Mouse (Mus musculus): ENCODE data around the gene Pde3b. TPM values are rescaled to one million over a fixed set of nuclear protein-coding genes. Genes with fewer than 3 reads are reported as not detected.
"Not testable (repeated sequence)": the region's sequence is repeated elsewhere in the genome, so short reads cannot be mapped to it uniquely, and the experiment has no call there.

Gene Pde3b
- polyA plus RNA-seq (2015; fragmentation: Nextera tagmentation; extraction: Ambion mirVana), result 3.2 and 4.0 TPM in 2 replicates

DNA sequence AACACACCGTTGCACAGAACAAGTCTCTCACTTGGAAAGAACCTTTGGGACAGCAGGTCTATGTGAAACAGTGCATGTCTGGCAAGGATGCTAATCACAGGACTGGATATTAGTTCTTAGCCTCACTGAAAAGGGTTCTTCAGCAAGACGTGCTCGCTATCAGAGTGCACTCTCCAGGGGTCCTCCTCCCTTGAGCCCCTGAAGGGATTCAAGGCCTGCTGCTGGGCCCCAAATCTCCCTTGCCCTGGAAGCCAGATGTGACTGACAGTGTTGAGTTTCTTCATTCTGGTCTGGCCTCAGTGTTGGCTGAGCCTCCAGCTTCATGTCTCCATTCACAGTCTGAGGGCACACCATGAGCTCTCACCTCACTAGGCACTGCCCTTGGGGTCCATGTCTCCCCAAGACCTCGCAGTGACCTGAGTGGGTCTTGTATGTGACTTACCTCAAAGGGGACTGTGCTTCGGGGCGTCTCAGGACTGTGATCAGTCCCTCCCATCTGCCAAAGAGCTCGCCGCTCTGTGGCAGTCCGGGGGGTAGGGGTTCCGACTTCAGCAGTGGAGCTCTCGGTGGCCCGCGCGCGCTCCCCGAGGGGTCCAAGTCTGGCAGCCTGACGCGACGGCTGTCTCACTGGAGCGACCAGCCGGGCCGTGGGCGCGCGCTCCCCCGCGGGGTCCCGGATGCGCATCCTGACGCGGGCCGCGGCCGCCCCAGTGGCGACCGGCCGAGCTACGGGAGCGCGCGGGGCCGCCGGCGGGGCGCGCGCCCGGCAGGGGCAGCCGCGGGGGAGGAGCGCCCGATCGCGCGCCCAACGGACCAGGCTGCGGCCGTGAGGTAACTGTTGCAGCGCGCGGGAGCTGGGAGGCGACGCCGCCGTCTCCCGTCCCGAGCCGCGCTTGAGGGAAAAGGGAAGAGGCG, at the start of gene Pde3b:
Gene Pde3b, plus strand, starts transcription at position 861 of the 915 bp plus-strand sequence.
- H3K27ac ChIP-seq (replicated peaks), result peak within 1 kb of the TSS; percentile 81
- peak; percentile 75 for ATAC-seq (ENCODE audit: extremely low read depth, insufficient number of reproducible peaks, low FRiP score, low TSS enrichment)
- WGBS, result 2% methylated on average over 52 of the region's 70 CpGs
- H3K36me3 ChIP-seq, result no peaks in the 10 kb centered on the region
- H3K4me1 ChIP-seq, result peaks cover 18% of the 10 kb centered on the region
- H3K9me3 ChIP-seq, result no peaks in the 10 kb centered on the region
- peak within 1 kb of the TSS; percentile 93 for H3K4me3 ChIP-seq
- H3K9ac ChIP-seq, result peak within 1 kb of the TSS; percentile 95
- no peaks in the 10 kb centered on the region for H3K27me3 ChIP-seq (replicated peaks)
- H3K4me2 ChIP-seq, result peak within 1 kb of the TSS; percentile 80

DNA sequence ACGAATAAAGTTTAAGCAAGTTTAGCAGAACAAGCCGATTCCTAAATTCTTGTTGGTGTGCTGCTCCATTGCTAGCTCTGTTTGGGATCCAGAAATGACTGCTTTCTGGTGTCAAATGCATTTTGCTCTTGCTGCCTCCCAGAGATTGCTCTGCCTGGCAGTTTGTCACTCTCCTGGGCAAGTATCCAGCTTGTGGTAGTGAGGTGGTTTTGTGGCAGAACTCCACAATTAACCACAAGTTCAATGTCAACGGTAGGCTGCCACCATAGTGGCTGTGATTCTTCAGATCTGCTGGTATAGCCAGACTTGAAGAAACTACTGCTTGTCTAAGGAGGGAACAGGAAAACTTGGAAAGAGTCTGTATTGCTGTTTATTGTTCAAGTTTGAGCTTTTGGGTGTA, 13.0 kb upstream of the Pde3b start:
- no peak overlapping the region for H3K27ac ChIP-seq (replicated peaks)
- H3K36me3 ChIP-seq, result no peaks in the 10 kb centered on the region
- H3K4me3 ChIP-seq, result no peak overlapping the region
- ATAC-seq (ENCODE audit: extremely low read depth, insufficient number of reproducible peaks, low FRiP score, low TSS enrichment), result no peak
- no peak overlapping the region for H3K9ac ChIP-seq
- H3K4me1 ChIP-seq, result no peaks in the 10 kb centered on the region
- 84% methylated on average over 3 of the region's 3 CpGs for WGBS
- H3K4me2 ChIP-seq, result no peak overlapping the region
- H3K9me3 ChIP-seq, result no peaks in the 10 kb centered on the region
- H3K27me3 ChIP-seq (replicated peaks), result no peaks in the 10 kb centered on the region

DNA sequence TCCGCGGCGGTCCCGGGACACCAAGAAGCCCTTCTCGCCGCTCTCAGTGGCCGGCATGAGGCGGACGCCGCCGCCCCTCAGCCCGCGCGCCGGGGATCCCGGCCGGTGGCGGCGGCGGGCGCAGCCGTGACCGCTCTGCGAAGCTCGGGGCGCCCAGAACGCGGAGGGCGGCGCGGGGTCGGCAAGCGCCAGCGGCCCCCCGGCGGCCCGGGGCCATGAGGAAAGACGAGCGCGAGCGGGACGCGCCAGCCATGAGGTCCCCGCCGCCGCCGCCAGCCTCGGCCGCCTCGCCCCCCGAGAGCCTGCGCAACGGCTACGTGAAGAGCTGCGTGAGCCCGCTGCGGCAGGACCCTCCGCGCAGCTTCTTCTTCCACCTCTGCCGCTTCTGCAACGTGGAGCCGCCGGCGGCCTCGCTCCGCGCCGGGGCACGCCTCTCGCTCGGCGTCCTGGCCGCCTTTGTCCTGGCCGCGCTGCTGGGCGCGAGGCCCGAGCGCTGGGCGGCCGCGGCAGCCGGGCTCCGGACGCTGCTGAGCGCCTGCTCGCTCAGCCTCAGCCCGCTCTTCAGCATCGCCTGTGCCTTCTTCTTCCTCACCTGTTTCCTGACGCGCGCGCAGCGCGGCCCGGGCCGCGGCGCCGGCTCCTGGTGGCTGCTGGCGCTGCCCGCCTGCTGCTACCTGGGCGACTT, 397 bp downstream of the Pde3b start:
- Histone ChIP-seq H3K4me1 (peaks cover 18% of the 10 kb centered on the region), H3K27me3 (replicated peaks) (no peaks in the 10 kb centered on the region), H3K4me3 (peak overlapping the region; percentile 93), H3K9ac (peak overlapping the region; percentile 95), H3K4me2 (peak overlapping the region; percentile 80), H3K27ac (replicated peaks) (peak overlapping the region; percentile 81), H3K9me3 (no peaks in the 10 kb centered on the region), H3K36me3 (no peaks in the 10 kb centered on the region)
- ATAC-seq (ENCODE audit: extremely low read depth, insufficient number of reproducible peaks, low FRiP score, low TSS enrichment), result 0 out of 2 replicates have a peak, but pooled peaks have one; percentile 11
- under 1% methylated on average over 90 of the region's 103 CpGs for WGBS

DNA sequence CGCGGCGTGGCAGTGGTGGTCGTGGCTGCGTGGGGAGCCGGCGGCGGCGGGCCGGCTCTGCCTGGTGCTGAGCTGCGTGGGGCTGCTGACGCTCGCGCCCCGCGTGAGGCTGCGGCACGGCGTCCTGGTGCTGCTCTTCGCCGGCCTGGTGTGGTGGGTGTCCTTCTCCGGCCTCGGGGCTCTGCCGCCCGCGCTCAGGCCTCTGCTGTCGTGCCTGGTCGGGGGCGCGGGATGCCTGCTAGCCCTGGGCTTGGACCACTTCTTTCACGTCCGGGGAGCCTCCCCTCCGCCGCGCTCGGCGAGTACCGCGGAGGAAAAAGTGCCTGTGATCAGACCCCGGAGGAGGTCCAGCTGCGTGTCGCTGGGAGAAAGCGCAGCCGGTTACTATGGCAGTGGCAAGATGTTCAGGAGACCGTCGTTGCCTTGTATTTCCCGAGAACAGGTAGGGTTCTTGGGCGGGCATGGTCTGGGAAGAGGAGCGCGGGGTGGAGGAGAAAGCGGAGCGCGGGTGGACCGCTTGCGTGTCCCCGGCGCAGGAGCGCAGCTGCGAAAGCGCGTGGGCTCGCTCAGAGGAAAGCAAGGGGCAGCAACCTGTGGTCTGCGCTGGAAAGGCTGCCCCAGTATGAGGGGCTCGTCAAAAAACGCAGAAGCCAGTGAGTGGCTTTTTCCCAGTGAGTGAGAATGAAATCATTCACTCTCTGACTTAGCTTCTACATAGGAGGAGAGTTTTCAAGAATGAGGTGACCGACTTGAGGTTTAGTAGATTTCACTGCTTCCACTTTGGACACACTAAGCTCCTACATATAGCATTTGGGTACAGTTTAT, 1.2 kb downstream of the Pde3b start:
- WGBS, result under 1% methylated on average over 65 of the region's 66 CpGs
- Histone ChIP-seq H3K9ac (peak overlapping the region; percentile 95), H3K27me3 (replicated peaks) (no peaks in the 10 kb centered on the region), H3K4me3 (peak overlapping the region; percentile 93), H3K27ac (replicated peaks) (peak overlapping the region; percentile 81; the same call in 1 of the 2 replicates), H3K9me3 (no peaks in the 10 kb centered on the region), H3K4me2 (peak overlapping the region; percentile 80), H3K4me1 (peaks cover 18% of the 10 kb centered on the region), H3K36me3 (no peaks in the 10 kb centered on the region)
- ATAC-seq (ENCODE audit: extremely low read depth, insufficient number of reproducible peaks, low FRiP score, low TSS enrichment), result peak; percentile 47; the same call in 1 of the 2 replicates

DNA sequence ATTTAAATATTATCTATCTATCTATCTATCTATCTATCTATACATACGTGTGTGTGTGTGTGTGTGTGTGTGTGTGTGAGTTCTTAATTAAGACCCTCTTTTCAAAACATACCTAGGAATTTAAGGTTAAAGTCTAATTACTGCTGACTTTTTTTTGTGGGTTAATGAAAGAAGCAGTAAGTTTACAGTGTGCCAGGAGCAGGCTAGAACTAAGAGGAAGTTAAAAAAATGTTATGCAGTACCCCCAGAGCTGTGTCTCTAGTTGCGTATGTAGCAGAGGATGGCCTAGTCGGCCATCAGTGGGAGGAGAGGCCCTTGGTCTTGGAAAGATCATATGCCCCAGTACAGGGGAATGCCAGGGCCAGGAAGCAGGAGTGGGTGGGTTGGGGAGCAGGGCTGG, 4.2 kb downstream of the Pde3b start:
- not testable (repeated sequence) for H3K27me3 ChIP-seq (replicated peaks); H3K27ac ChIP-seq (replicated peaks); H3K9ac ChIP-seq; H3K4me2 ChIP-seq; H3K36me3 ChIP-seq; ATAC-seq (ENCODE audit: extremely low read depth, insufficient number of reproducible peaks, low FRiP score, low TSS enrichment); H3K9me3 ChIP-seq; H3K4me3 ChIP-seq
- WGBS, result 73% methylated on average over 3 of the region's 3 CpGs
- peaks cover 17% of the 10 kb centered on the region for H3K4me1 ChIP-seq

DNA sequence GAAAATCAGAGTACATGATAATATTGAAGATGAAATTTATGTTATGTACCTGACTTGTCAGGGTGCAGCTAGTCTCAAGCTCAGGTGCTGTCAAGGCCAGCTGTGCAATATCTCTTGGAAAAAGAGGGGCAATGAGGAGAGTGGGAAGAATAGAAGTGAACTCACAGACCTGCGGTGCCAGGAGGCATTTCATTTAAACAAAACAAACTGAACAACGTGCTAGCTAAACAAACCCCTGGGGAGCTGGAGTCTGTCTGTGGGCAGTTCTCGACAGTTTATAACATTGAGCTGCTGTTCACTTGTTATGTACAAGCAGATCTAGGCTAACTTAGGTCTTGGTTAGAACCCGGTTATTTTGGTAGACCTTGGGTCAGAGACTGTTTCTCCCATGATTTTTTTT, 5.8 kb downstream of the Pde3b start:
- WGBS, result 49% methylated on average over 4 of the region's 4 CpGs
- Histone ChIP-seq H3K4me2 (no peak overlapping the region), H3K4me1 (peaks cover 14% of the 10 kb centered on the region), H3K27me3 (replicated peaks) (no peaks in the 10 kb centered on the region), H3K4me3 (no peak overlapping the region), H3K36me3 (no peaks in the 10 kb centered on the region), H3K9ac (no peak overlapping the region), H3K27ac (replicated peaks) (no peak overlapping the region), H3K9me3 (no peaks in the 10 kb centered on the region)
- ATAC-seq (ENCODE audit: extremely low read depth, insufficient number of reproducible peaks, low FRiP score, low TSS enrichment), result no peak

DNA sequence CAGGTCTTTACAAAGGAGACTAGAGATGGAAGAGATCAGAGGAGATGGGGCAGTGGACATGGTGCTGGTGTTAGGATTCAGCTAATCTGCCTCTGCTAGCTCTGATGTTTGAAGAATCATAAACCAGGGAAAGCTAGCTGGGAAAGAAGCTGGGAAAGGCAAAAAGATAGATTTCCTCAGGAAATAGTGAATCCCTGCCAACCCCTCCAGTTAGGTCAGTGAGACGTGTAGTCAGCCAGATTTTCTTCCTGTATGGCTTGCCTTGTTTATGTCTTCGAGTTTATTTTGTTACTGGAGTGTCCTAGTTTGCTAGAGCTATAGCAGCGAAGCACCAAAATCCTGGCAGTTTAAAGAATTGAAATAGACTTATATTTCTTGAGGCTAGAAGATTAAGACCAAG, 7.1 kb downstream of the Pde3b start:
- Histone ChIP-seq H3K9ac (no peak overlapping the region), H3K36me3 (no peaks in the 10 kb centered on the region), H3K9me3 (no peaks in the 10 kb centered on the region), H3K27ac (replicated peaks) (no peak overlapping the region), H3K4me3 (no peak overlapping the region), H3K4me1 (peaks cover 6% of the 10 kb centered on the region), H3K4me2 (no peak overlapping the region), H3K27me3 (replicated peaks) (no peaks in the 10 kb centered on the region)
- ATAC-seq (ENCODE audit: extremely low read depth, insufficient number of reproducible peaks, low FRiP score, low TSS enrichment), result no peak
- 63% methylated on average over 3 of the region's 3 CpGs for WGBS

DNA sequence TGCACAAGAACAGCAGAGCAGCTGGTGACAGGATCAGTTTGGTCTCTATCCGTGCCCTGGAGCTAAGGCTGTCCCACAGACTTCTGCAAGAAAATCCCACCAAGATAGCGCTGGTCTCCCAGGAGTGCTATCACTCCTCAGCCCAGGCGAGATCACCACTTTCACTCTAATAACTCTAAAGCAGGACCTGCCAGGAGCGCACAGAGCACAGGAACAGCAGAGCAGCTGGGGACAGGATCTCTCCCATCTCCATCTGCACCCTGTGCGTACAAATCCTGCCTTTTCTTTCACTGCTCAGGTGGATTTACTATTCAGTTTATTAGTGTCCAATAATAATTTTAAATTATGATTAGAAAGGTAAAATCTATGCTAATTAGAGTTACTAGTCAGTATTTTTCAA, 14.7 kb downstream of the Pde3b start:
- H3K4me3 ChIP-seq, result no peak overlapping the region
- no peak overlapping the region for H3K27ac ChIP-seq (replicated peaks)
- no peaks in the 10 kb centered on the region for H3K27me3 ChIP-seq (replicated peaks)
- H3K4me1 ChIP-seq, result no peaks in the 10 kb centered on the region
- H3K4me2 ChIP-seq, result no peak overlapping the region
- H3K36me3 ChIP-seq, result no peaks in the 10 kb centered on the region
- no peak overlapping the region for H3K9ac ChIP-seq
- whole genome bisulfite sequencing, result 69% methylated on average over 5 of the region's 5 CpGs
- no peaks in the 10 kb centered on the region for H3K9me3 ChIP-seq
- no peak for ATAC-seq (ENCODE audit: extremely low read depth, insufficient number of reproducible peaks, low FRiP score, low TSS enrichment)

DNA sequence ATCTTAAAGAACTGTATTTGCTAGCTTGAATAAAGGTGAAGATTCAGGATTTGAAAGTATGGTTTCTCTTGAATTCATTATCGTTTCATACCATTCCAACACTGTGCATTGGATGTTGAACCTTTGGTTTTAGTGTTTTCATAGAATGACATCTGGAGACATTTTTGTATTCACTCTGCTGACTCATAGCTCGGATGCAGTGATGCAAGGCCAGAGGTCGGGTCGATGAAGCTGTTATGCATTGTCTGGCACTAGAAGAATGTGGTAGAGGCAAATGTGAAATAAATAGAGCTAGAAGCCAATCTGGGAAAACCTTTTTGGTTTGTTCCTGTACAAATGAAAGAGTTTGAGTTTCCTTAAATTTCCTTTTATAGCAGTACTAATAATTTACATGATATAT, 16.9 kb downstream of the Pde3b start:
- WGBS, result 65% methylated on average over 4 of the region's 4 CpGs
- no peak for ATAC-seq (ENCODE audit: extremely low read depth, insufficient number of reproducible peaks, low FRiP score, low TSS enrichment)
- Histone ChIP-seq H3K27me3 (replicated peaks) (no peaks in the 10 kb centered on the region), H3K9ac (no peak overlapping the region), H3K4me1 (no peaks in the 10 kb centered on the region), H3K4me2 (no peak overlapping the region), H3K36me3 (no peaks in the 10 kb centered on the region), H3K4me3 (no peak overlapping the region), H3K27ac (replicated peaks) (no peak overlapping the region), H3K9me3 (no peaks in the 10 kb centered on the region)

DNA sequence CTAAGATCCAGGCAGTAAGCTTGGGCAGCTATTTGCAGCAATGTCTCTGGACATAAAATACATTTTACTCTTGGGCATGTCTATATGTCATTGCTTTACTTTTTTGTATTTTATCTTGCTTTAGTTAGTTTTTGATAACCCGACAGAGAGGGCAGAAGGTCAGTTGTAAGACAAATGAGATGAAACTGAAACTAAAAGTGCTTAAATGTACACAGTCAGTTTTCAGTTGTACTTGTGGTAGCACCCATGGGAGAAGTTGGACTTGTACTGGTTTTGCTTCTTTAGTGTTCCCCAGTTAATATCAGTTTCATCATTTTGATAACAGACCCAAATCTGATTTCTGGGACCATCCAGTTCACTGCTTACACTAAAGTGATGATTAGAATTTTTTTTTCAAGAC, 24.6 kb downstream of the Pde3b start:
- H3K27ac ChIP-seq (replicated peaks), result no peak overlapping the region
- H3K4me3 ChIP-seq, result no peak overlapping the region
- no peaks in the 10 kb centered on the region for H3K9me3 ChIP-seq
- no peaks in the 10 kb centered on the region for H3K36me3 ChIP-seq
- no peak overlapping the region for H3K9ac ChIP-seq
- H3K4me1 ChIP-seq, result no peaks in the 10 kb centered on the region
- ATAC-seq (ENCODE audit: extremely low read depth, insufficient number of reproducible peaks, low FRiP score, low TSS enrichment), result no peak
- H3K4me2 ChIP-seq, result no peak overlapping the region
- 67% methylated on average over 1 of the region's 1 CpGs for WGBS
- H3K27me3 ChIP-seq (replicated peaks), result no peaks in the 10 kb centered on the region

DNA sequence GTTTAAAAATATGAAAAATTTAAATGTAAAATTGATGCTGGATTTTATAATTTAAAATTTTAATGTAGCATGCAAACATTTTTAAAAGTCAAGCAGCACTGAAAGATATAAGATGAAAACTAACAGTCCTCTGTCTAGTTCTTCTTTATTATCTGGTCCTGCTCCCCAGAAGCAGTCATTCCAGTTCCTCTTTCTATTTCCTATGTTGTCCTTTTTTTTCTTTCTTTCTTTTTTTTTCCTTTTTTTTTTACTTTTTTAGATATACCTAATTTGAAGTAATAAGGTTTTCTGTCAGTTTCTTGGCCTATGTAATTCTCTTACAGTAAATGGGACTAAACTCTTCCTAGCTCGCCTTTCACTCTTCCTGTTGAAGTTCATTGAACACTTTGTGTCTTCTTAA, 25.4 kb downstream of the Pde3b start:
- Histone ChIP-seq H3K9ac (no peak overlapping the region), H3K27me3 (replicated peaks) (no peaks in the 10 kb centered on the region), H3K36me3 (no peaks in the 10 kb centered on the region), H3K9me3 (no peaks in the 10 kb centered on the region), H3K4me3 (no peak overlapping the region), H3K4me2 (no peak overlapping the region), H3K4me1 (no peaks in the 10 kb centered on the region), H3K27ac (replicated peaks) (no peak overlapping the region)
- ATAC-seq (ENCODE audit: extremely low read depth, insufficient number of reproducible peaks, low FRiP score, low TSS enrichment), result no peak
- WGBS, result 85% methylated on average over 1 of the region's 1 CpGs

Measured in heart, embryonic 13.5 days (tissue).